In genomic region chr10:74937003-74937790, GRCm38 (mm10) we compare ENCODE assay signal across 8 mouse cellular contexts. TPM values are rescaled to one million over a fixed set of nuclear protein-coding genes. Genes with fewer than 3 reads are reported as not detected.
DNase-seq lines count a peak whose midpoint lies in the region; ATAC-seq and TF ChIP-seq lines count a peak whose summit lies in the region.

No protein-coding gene starts in this region.

- no peaks in the 10 kb centered on the region for H3K4me1 ChIP-seq in heart, embryonic 11.5 days (ENCODE audit: control insufficient read depth, insufficient read depth, low read length)
- no peaks in the 10 kb centered on the region for H3K4me1 ChIP-seq in G1E (ENCODE audit: insufficient read depth, low read depth, low read length)
- H3K4me1 ChIP-seq in embryonic facial prominence, embryonic 10.5 days, result no peaks in the 10 kb centered on the region
- no peaks in the 10 kb centered on the region for H3K4me1 ChIP-seq in kidney, embryonic 14.5 days (ENCODE audit: control insufficient read depth, insufficient read depth, low read length)

- H3K4me2 ChIP-seq in heart, embryonic 11.5 days, result no peak overlapping the region
- H3K4me2 ChIP-seq in kidney, embryonic 14.5 days (replicated peaks; ENCODE audit: low read depth, low read length), result no peak overlapping the region

- H3K9me3 ChIP-seq in heart, embryonic 11.5 days (replicated peaks; ENCODE audit: control insufficient read depth, low read length), result no peaks in the 10 kb centered on the region
- peaks cover 100% of the 10 kb centered on the region for H3K9me3 ChIP-seq in G1E (replicated peaks)
- no peaks in the 10 kb centered on the region for H3K9me3 ChIP-seq in embryonic facial prominence, embryonic 10.5 days
- no peaks in the 10 kb centered on the region for H3K9me3 ChIP-seq in kidney, embryonic 14.5 days (ENCODE audit: control insufficient read depth, low read length)

- ATAC-seq in heart, embryonic 11.5 days (replicated peaks; ENCODE audit: insufficient number of reproducible peaks, low FRiP score, low TSS enrichment), result no peak
- no peak for ATAC-seq in G1E (ENCODE audit: extremely low read depth, insufficient number of reproducible peaks, low FRiP score, poor library complexity, severe bottlenecking)
- peak; percentile 64; the same call in 1 of the 2 replicates for ATAC-seq in kidney, embryonic 14.5 days (ENCODE audit: low FRiP score, low TSS enrichment)
- ATAC-seq in megakaryocyte-erythroid progenitor cell, adult 5-6 weeks (replicated peaks; ENCODE audit: low FRiP score, low TSS enrichment, poor library complexity, severe bottlenecking), result peak; percentile 76

- DNase-seq in heart, postnatal 4 days, result peak; percentile 23
- no peak for DNase-seq in G1E (ENCODE audit: low spot score)
- DNase-seq in embryonic facial prominence, embryonic 10.5 days (ENCODE audit: low spot score), result peak; percentile 29
- no peak for DNase-seq in B cell, adult 2 months
- DNase-seq in urinary bladder, adult 18-20 months (ENCODE audit: low spot score in 2 of 2), result no peak

- H3K4me3 ChIP-seq in heart, embryonic 11.5 days (ENCODE audit: low read depth, low read length), result no peak overlapping the region
- peak overlapping the region; percentile 8; the same call in 1 of the 2 replicates for H3K4me3 ChIP-seq in G1E (ENCODE audit: low read depth, low read length)
- no peak overlapping the region for H3K4me3 ChIP-seq in embryonic facial prominence, embryonic 10.5 days
- H3K4me3 ChIP-seq in kidney, embryonic 14.5 days (ENCODE audit: low read length), result no peak overlapping the region

- H3K27me3 ChIP-seq in heart, embryonic 11.5 days (ENCODE audit: control insufficient read depth, insufficient read depth, low read length), result no peaks in the 10 kb centered on the region
- H3K27me3 ChIP-seq in G1E (ENCODE audit: insufficient read depth, low read length), result no peaks in the 10 kb centered on the region
- no peaks in the 10 kb centered on the region for H3K27me3 ChIP-seq in embryonic facial prominence, embryonic 10.5 days (replicated peaks; ENCODE audit: low read depth, poor library complexity, severe bottlenecking)
- no peaks in the 10 kb centered on the region for H3K27me3 ChIP-seq in kidney, embryonic 14.5 days (ENCODE audit: control insufficient read depth, insufficient read depth, low read length)

- WGBS in heart, embryonic 11.5 days (ENCODE audit: insufficient replicate concordance), result 77% methylated on average over 10 of the region's 10 CpGs
- 81% methylated on average over 10 of the region's 10 CpGs for WGBS in embryonic facial prominence, embryonic 10.5 days
- 78% methylated on average over 10 of the region's 10 CpGs for WGBS in kidney, embryonic 14.5 days

- no peak overlapping the region for H3K9ac ChIP-seq in heart, embryonic 11.5 days (ENCODE audit: low read depth, low read length)
- H3K9ac ChIP-seq in kidney, embryonic 14.5 days (ENCODE audit: low read depth, low read length), result no peak overlapping the region

- no peaks in the 10 kb centered on the region for H3K36me3 ChIP-seq in heart, embryonic 11.5 days (ENCODE audit: control insufficient read depth, insufficient read depth, low read length)
- no peaks in the 10 kb centered on the region for H3K36me3 ChIP-seq in G1E (replicated peaks)
- H3K36me3 ChIP-seq in embryonic facial prominence, embryonic 10.5 days (replicated peaks), result no peaks in the 10 kb centered on the region
- no peaks in the 10 kb centered on the region for H3K36me3 ChIP-seq in kidney, embryonic 14.5 days (ENCODE audit: control insufficient read depth, insufficient read depth, low read length)

- no peak overlapping the region for H3K27ac ChIP-seq in heart, embryonic 11.5 days (ENCODE audit: low read depth, low read length)
- H3K27ac ChIP-seq in embryonic facial prominence, embryonic 10.5 days (replicated peaks), result no peak overlapping the region
- no peak overlapping the region for H3K27ac ChIP-seq in kidney, embryonic 14.5 days (ENCODE audit: low read depth, low read length)

- no peak for TF ChIP-seq CTCF in G1E (IDR thresholded peaks at IDR 0.05; ENCODE audit: low read depth, low read length)

RNA-seq across cellular contexts. Expression of gene Gnaz, which starts 29.8 kb away (rescaled TPM):
- total RNA-seq in heart, postnatal 4 days (2021), result 1 to 10 TPM in 1 of 2 experiments, under 1 TPM in 1; 0.83 to 1.4 TPM
- 2.1 and 2.7 TPM in 2 replicates for polyA plus RNA-seq in heart, embryonic 11.5 days (2014; fragmentation: Nextera tagmentation; extraction: Ambion mirVana)
- not detected in 2 replicates for total RNA-seq in G1E (2014; fragmentation: Nextera tagmentation)
- total RNA-seq in G1E (2017), result 0.11 TPM in 1 of 2 replicates, not detected in the other
- polyA plus RNA-seq in G1E (2012), result 0.02 TPM in 2 replicates
- 5.1 TPM in 2 replicates for polyA plus RNA-seq in embryonic facial prominence, embryonic 10.5 days (2016; fragmentation: Nextera tagmentation; extraction: Ambion mirVana)
- polyA plus RNA-seq in kidney, embryonic 14.5 days (2014; fragmentation: Nextera tagmentation; extraction: Ambion mirVana), result 5.9 and 6.0 TPM in 2 replicates
- total RNA-seq in megakaryocyte-erythroid progenitor cell, adult 5-6 weeks (2014; fragmentation: Nextera tagmentation), result 0.96 TPM in 1 of 2 replicates, not detected in the other
- 2.1 TPM in 1 of 2 replicates, not detected in the other for total RNA-seq in megakaryocyte-erythroid progenitor cell, adult 5-6 weeks (2017)

Comparison
In these comparisons a context has a peak if more than half of its experiments do, and no peak if none do; other contexts are left out.
1. DNase-seq: peak in heart, postnatal 4 days (single experiment) and embryonic facial prominence, embryonic 10.5 days (single experiment); none in G1E (single experiment), B cell, adult 2 months (0 of 2) and urinary bladder, adult 18-20 months (0 of 2).
2. ATAC-seq: peak in kidney, embryonic 14.5 days (single experiment) and megakaryocyte-erythroid progenitor cell, adult 5-6 weeks (single experiment); none in heart, embryonic 11.5 days (single experiment) and G1E (single experiment).